Mouse (Mus musculus): ENCODE data around the gene Tdrd7. TPM values are rescaled to one million over a fixed set of nuclear protein-coding genes. Genes with fewer than 3 reads are reported as not detected.

Tdrd7 gene
- polyA plus RNA-seq, 1 experiment = 98.5 TPM

GRCm38 (mm10) chr4:46069851-46070482, 104.8 kb downstream of the Tdrd7 start:
- Histone ChIP-seq H3K4me3 (ENCODE audit: control insufficient read depth, low read depth, low read length) (no peak overlapping the region), H3K27ac (ENCODE audit: control insufficient read depth, insufficient read depth, low read depth, low read length) (no peak overlapping the region), H3K27me3 (ENCODE audit: control insufficient read depth, insufficient read depth, low read length) (no peaks in the 10 kb centered on the region), H3K36me3 (ENCODE audit: control insufficient read depth, insufficient read depth, low read length) (no peaks in the 10 kb centered on the region), H3K4me1 (ENCODE audit: control insufficient read depth, insufficient read depth, low read length) (no peaks in the 10 kb centered on the region)
- TF ChIP-seq POLR2A (IDR thresholded peaks at IDR 0.05; ENCODE audit: control insufficient read depth, low read depth, low read length) (no peak), CTCF (IDR thresholded peaks at IDR 0.05; ENCODE audit: control insufficient read depth, insufficient read depth, insufficient replicate concordance, low read depth, low read length) (no peak)

DNA sequence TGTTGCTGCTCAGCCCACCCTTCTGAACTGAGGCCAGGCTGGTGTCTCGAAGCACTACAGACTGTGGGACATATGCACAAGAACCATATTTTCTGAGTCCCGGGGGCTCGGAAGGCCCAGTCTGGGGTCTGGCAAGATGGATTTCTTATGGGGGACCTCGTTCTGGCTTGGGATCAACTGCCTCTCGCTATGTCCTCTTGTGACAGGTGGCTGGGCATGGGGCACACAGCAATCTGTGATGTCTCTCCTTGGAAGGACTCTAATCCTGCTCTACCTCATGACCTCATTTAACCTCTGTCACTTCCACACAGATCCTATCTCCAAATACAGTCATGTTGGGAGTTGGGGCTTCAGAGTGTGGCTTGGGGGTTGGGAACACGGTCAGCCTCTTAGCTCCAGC, 107.5 kb downstream of the Tdrd7 start:
- Histone ChIP-seq H3K27me3 (ENCODE audit: control insufficient read depth, insufficient read depth, low read length) (no peaks in the 10 kb centered on the region), H3K36me3 (ENCODE audit: control insufficient read depth, insufficient read depth, low read length) (no peaks in the 10 kb centered on the region), H3K4me3 (ENCODE audit: control insufficient read depth, low read depth, low read length) (no peak overlapping the region), H3K27ac (ENCODE audit: control insufficient read depth, insufficient read depth, low read depth, low read length) (no peak overlapping the region), H3K4me1 (ENCODE audit: control insufficient read depth, insufficient read depth, low read length) (no peaks in the 10 kb centered on the region)
- TF ChIP-seq POLR2A (IDR thresholded peaks at IDR 0.05; ENCODE audit: control insufficient read depth, low read depth, low read length) = no peak
- TF ChIP-seq CTCF (IDR thresholded peaks at IDR 0.05; ENCODE audit: control insufficient read depth, insufficient read depth, insufficient replicate concordance, low read depth, low read length) = no peak

GRCm38 (mm10) chr4:46073736-46074135, 108.6 kb downstream of the Tdrd7 start:
- no peaks in the 10 kb centered on the region for H3K4me1 ChIP-seq (ENCODE audit: control insufficient read depth, insufficient read depth, low read length)
- TF ChIP-seq POLR2A (IDR thresholded peaks at IDR 0.05; ENCODE audit: control insufficient read depth, low read depth, low read length) (no peak), CTCF (IDR thresholded peaks at IDR 0.05; ENCODE audit: control insufficient read depth, insufficient read depth, insufficient replicate concordance, low read depth, low read length) (no peak)

DNA sequence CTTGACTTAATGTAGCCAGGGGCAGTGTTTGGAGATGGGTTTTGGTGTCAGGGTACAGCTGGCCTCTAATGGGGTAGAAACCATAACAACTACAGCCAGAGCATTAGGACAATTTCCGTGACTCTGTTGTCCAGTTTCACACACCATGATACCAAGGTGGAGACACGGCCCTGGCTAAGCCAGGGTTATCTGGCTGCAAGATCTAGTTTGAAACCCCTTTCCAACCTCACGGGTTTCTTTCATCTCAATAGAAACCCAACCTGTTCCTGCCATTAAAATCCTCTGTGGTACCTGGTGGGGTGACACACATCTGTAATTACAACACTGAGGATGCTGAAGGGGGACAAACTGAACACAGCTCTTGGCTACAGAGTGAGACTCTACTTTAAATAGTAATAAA, 110.5 kb downstream of the Tdrd7 start:
- no peaks in the 10 kb centered on the region for H3K4me1 ChIP-seq (ENCODE audit: control insufficient read depth, insufficient read depth, low read length)
- no peaks in the 10 kb centered on the region for H3K36me3 ChIP-seq (ENCODE audit: control insufficient read depth, insufficient read depth, low read length)
- H3K27ac ChIP-seq (ENCODE audit: control insufficient read depth, insufficient read depth, low read depth, low read length) = no peak overlapping the region
- TF ChIP-seq CTCF (IDR thresholded peaks at IDR 0.05; ENCODE audit: control insufficient read depth, insufficient read depth, insufficient replicate concordance, low read depth, low read length) = no peak
- TF ChIP-seq POLR2A (IDR thresholded peaks at IDR 0.05; ENCODE audit: control insufficient read depth, low read depth, low read length) = no peak
- H3K4me3 ChIP-seq (ENCODE audit: control insufficient read depth, low read depth, low read length) = peak overlapping the region; percentile 27; the same call in 1 of the 2 replicates
- no peaks in the 10 kb centered on the region for H3K27me3 ChIP-seq (ENCODE audit: control insufficient read depth, insufficient read depth, low read length)

More at GRCm38 (mm10) chr4:46073736-46074135, 108.6 kb downstream of the Tdrd7 start:
- Histone ChIP-seq H3K36me3 (ENCODE audit: control insufficient read depth, insufficient read depth, low read length) (no peaks in the 10 kb centered on the region), H3K27me3 (ENCODE audit: control insufficient read depth, insufficient read depth, low read length) (no peaks in the 10 kb centered on the region), H3K27ac (ENCODE audit: control insufficient read depth, insufficient read depth, low read depth, low read length) (no peak overlapping the region), H3K4me3 (ENCODE audit: control insufficient read depth, low read depth, low read length) (no peak overlapping the region)

- Histone ChIP-seq H3K27me3 (ENCODE audit: control insufficient read depth, insufficient read depth, low read length) (no peaks in the 10 kb centered on the region), H3K36me3 (ENCODE audit: control insufficient read depth, insufficient read depth, low read length) (no peaks in the 10 kb centered on the region), H3K27ac (ENCODE audit: control insufficient read depth, insufficient read depth, low read depth, low read length) (peak overlapping the region; percentile 39), H3K4me3 (ENCODE audit: control insufficient read depth, low read depth, low read length) (peak overlapping the region; percentile 82), H3K4me1 (ENCODE audit: control insufficient read depth, insufficient read depth, low read length) (no peaks in the 10 kb centered on the region)
- peak; percentile 20; the same call in 1 of the 2 replicates for TF ChIP-seq POLR2A (IDR thresholded peaks at IDR 0.05; ENCODE audit: control insufficient read depth, low read depth, low read length)
- no peak for TF ChIP-seq CTCF (IDR thresholded peaks at IDR 0.05; ENCODE audit: control insufficient read depth, insufficient read depth, insufficient replicate concordance, low read depth, low read length)
Measured at GRCm38 (mm10) chr4:46076892-46077291, 111.8 kb downstream of the Tdrd7 start.

DNA sequence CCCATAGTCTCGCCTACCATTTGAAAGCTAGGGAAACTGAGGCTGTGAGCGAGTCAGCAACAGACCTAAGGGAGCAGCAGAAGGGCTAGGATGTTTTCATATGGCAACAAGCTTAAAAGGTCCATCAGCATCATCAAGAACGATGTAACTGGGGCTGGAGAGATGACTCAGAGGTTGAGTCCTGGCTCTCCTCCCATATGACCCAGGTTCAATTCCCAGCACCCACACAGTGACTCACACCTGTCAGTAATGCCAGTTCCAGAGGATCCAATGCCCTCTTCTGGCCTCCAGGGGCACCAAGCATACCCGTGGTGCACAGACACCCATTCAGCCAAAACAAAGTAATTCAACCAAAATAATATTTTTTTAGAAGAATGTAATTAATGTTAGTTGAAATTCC, 115.1 kb downstream of the Tdrd7 start:
- no peak for TF ChIP-seq CTCF (IDR thresholded peaks at IDR 0.05; ENCODE audit: control insufficient read depth, insufficient read depth, insufficient replicate concordance, low read depth, low read length)
- TF ChIP-seq POLR2A (IDR thresholded peaks at IDR 0.05; ENCODE audit: control insufficient read depth, low read depth, low read length) = no peak
- H3K36me3 ChIP-seq (ENCODE audit: control insufficient read depth, insufficient read depth, low read length) = no peaks in the 10 kb centered on the region
- H3K4me3 ChIP-seq (ENCODE audit: control insufficient read depth, low read depth, low read length) = no peak overlapping the region
- no peaks in the 10 kb centered on the region for H3K27me3 ChIP-seq (ENCODE audit: control insufficient read depth, insufficient read depth, low read length)
- no peaks in the 10 kb centered on the region; the same call in 1 of the 2 replicates for H3K4me1 ChIP-seq (ENCODE audit: control insufficient read depth, insufficient read depth, low read length)
- H3K27ac ChIP-seq (ENCODE audit: control insufficient read depth, insufficient read depth, low read depth, low read length) = no peak overlapping the region

GRCm38 (mm10) chr4:46082555-46082954, 117.4 kb downstream of the Tdrd7 start:
- no peaks in the 10 kb centered on the region for H3K36me3 ChIP-seq (ENCODE audit: control insufficient read depth, insufficient read depth, low read length)
- TF ChIP-seq POLR2A (IDR thresholded peaks at IDR 0.05; ENCODE audit: control insufficient read depth, low read depth, low read length) = no peak
- TF ChIP-seq CTCF (IDR thresholded peaks at IDR 0.05; ENCODE audit: control insufficient read depth, insufficient read depth, insufficient replicate concordance, low read depth, low read length) = no peak
- no peak overlapping the region for H3K27ac ChIP-seq (ENCODE audit: control insufficient read depth, insufficient read depth, low read depth, low read length)
- H3K27me3 ChIP-seq (ENCODE audit: control insufficient read depth, insufficient read depth, low read length) = no peaks in the 10 kb centered on the region
- no peaks in the 10 kb centered on the region; the same call in 1 of the 2 replicates for H3K4me1 ChIP-seq (ENCODE audit: control insufficient read depth, insufficient read depth, low read length)
- no peak overlapping the region for H3K4me3 ChIP-seq (ENCODE audit: control insufficient read depth, low read depth, low read length)

Other genes with a start within 250 kb of the Tdrd7 start
- 8.7 and 9.8 TPM in 2 replicates for gene Aldh1b1, start 166.3 kb upstream of the Tdrd7 start, polyA plus RNA-seq (2012; rRNA removed)
- 0.24 and 0.25 TPM in 2 replicates for gene Igfbpl1, start 138.4 kb upstream of the Tdrd7 start, polyA plus RNA-seq (2012; rRNA removed)
- 0.48 and 0.52 TPM in 2 replicates for gene Stra6l, start 116.7 kb upstream of the Tdrd7 start, polyA plus RNA-seq (2012; rRNA removed)
- gene Ccdc180, start 75.0 kb upstream of the Tdrd7 start, polyA plus RNA-seq (2012; rRNA removed) = 15.6 and 15.9 TPM in 2 replicates
- 24.7 and 29.7 TPM in 2 replicates for gene Tmod1, start 73.6 kb downstream of the Tdrd7 start, polyA plus RNA-seq (2012; rRNA removed)
- 121 and 124 TPM in 2 replicates for gene Ncbp1, start 173.3 kb downstream of the Tdrd7 start, polyA plus RNA-seq (2012; rRNA removed)
- gene Tstd2, start 173.4 kb downstream of the Tdrd7 start, polyA plus RNA-seq (2012; rRNA removed) = 7.1 and 7.9 TPM in 2 replicates
- gene Xpa, start 231.0 kb downstream of the Tdrd7 start, polyA plus RNA-seq (2012; rRNA removed) = 6.2 and 7.2 TPM in 2 replicates

All from testis, adult 2 months (tissue).